In genomic region chr4:32939964-32940363, GRCm38 (mm10) we compare ENCODE assay signal across 14 mouse cellular contexts. TPM values are rescaled to one million over a fixed set of nuclear protein-coding genes. Genes with fewer than 3 reads are reported as not detected.
DNase-seq lines count a peak whose midpoint lies in the region; ATAC-seq and TF ChIP-seq lines count a peak whose summit lies in the region.
"Had no signal": no experiment of that assay in that cellular context is flagged by ENCODE, and none has a peak within 500 bp of the region (broad histone marks: within the 10 kb centered on the region; RNA-seq: fewer than 3 reads in every experiment).

No protein-coding gene starts in this region.

- peaks cover 13% of the 10 kb centered on the region for H3K4me1 ChIP-seq in kidney, embryonic 15.5 days
- H3K4me1 ChIP-seq in kidney, embryonic 14.5 days (ENCODE audit: control insufficient read depth, insufficient read depth, low read length): 0 out of 2 replicates have a peak, but pooled peaks cover 7% of the 10 kb centered on the region
- peaks cover 5% of the 10 kb centered on the region; the same call in 1 of the 2 replicates for H3K4me1 ChIP-seq in forebrain, embryonic 11.5 days (replicated peaks; ENCODE audit: control insufficient read depth, insufficient read depth, low read length)
- 0 out of 2 replicates have a peak, but pooled peaks cover 5% of the 10 kb centered on the region for H3K4me1 ChIP-seq in limb, embryonic 14.5 days (ENCODE audit: control insufficient read depth, insufficient read depth, low read length)
- no peaks in the 10 kb centered on the region for H3K4me1 ChIP-seq in cerebellum, adult 2 months (ENCODE audit: control insufficient read depth, insufficient read depth, low read length)
- H3K4me1 ChIP-seq: liver, embryonic 13.5 days had no signal

- peak; percentile 36 for DNase-seq in brain, adult 2 months (ENCODE audit: low read depth, low spot score)
- no peak for DNase-seq in forebrain, embryonic 11.5 days (ENCODE audit: low spot score)
- DNase-seq in limb, embryonic 14.5 days (ENCODE audit: low spot score): no peak
- no peak for DNase-seq in kidney, postnatal 36 days
- DNase-seq in cerebellum, adult 2 months: no peak
- DNase-seq: adrenal gland, postnatal 36 days; B cell, adult 2 months; liver, embryonic 13.5 days had no signal

- H3K4me2 ChIP-seq in kidney, embryonic 15.5 days: no peak overlapping the region
- H3K4me2 ChIP-seq in kidney, embryonic 14.5 days (replicated peaks; ENCODE audit: low read depth, low read length): no peak overlapping the region
- H3K4me2 ChIP-seq in forebrain, embryonic 11.5 days (ENCODE audit: low read depth, low read length, severe bottlenecking): no peak overlapping the region
- H3K4me2 ChIP-seq in limb, embryonic 14.5 days (replicated peaks; ENCODE audit: low read depth, low read length, severe bottlenecking): no peak overlapping the region
- H3K4me2 ChIP-seq: heart, embryonic 13.5 days; liver, embryonic 13.5 days; neural tube, embryonic 13.5 days had no signal

- no peak for TF ChIP-seq CTCF in cerebellum, adult 2 months (IDR thresholded peaks at IDR 0.05; ENCODE audit: borderline replicate concordance, insufficient read depth, low read depth, low read length)

- TF ChIP-seq POLR2A in limb, embryonic 14.5 days (IDR thresholded peaks at IDR 0.05; ENCODE audit: borderline replicate concordance, extremely low read depth, insufficient read depth, insufficient read length): no peak
- TF ChIP-seq POLR2A in cerebellum, adult 2 months (IDR thresholded peaks at IDR 0.05; ENCODE audit: borderline replicate concordance, insufficient read depth, low read length): no peak

- ATAC-seq in kidney, embryonic 15.5 days (replicated peaks; ENCODE audit: low FRiP score): no peak
- ATAC-seq in kidney, embryonic 14.5 days (ENCODE audit: low FRiP score, low TSS enrichment): no peak
- ATAC-seq in forebrain, embryonic 11.5 days (replicated peaks; ENCODE audit: low FRiP score): no peak
- no peak for ATAC-seq in limb, embryonic 14.5 days (ENCODE audit: low FRiP score, low read depth)
- ATAC-seq: intestine, postnatal 0 days; lung, postnatal 0 days had no signal

- 70% methylated on average over 5 of the region's 5 CpGs for WGBS in kidney, embryonic 15.5 days
- 77% methylated on average over 5 of the region's 5 CpGs for WGBS in kidney, embryonic 14.5 days
- WGBS in forebrain, embryonic 11.5 days: 49% methylated on average over 5 of the region's 5 CpGs
- WGBS in limb, embryonic 14.5 days: 43% methylated on average over 5 of the region's 5 CpGs
- 66% methylated on average over 5 of the region's 5 CpGs for WGBS in cerebellum, adult 2 months

- H3K4me3 ChIP-seq in kidney, embryonic 15.5 days (replicated peaks): no peak overlapping the region
- no peak overlapping the region for H3K4me3 ChIP-seq in kidney, embryonic 14.5 days (ENCODE audit: low read length)
- H3K4me3 ChIP-seq in forebrain, embryonic 11.5 days (ENCODE audit: low read depth, low read length): no peak overlapping the region
- no peak overlapping the region for H3K4me3 ChIP-seq in limb, embryonic 14.5 days (replicated peaks; ENCODE audit: low read length)
- no peak overlapping the region for H3K4me3 ChIP-seq in cerebellum, adult 2 months (replicated peaks; ENCODE audit: insufficient read depth, low read depth, low read length)
- H3K4me3 ChIP-seq: heart, embryonic 13.5 days; liver, embryonic 13.5 days; neural tube, embryonic 13.5 days had no signal

- H3K36me3 ChIP-seq in kidney, embryonic 15.5 days: no peaks in the 10 kb centered on the region
- no peaks in the 10 kb centered on the region for H3K36me3 ChIP-seq in kidney, embryonic 14.5 days (ENCODE audit: control insufficient read depth, insufficient read depth, low read length)
- H3K36me3 ChIP-seq in forebrain, embryonic 11.5 days (ENCODE audit: control insufficient read depth, insufficient read depth, low read length): no peaks in the 10 kb centered on the region
- H3K36me3 ChIP-seq in limb, embryonic 14.5 days (ENCODE audit: control insufficient read depth, insufficient read depth, low read length): no peaks in the 10 kb centered on the region
- H3K36me3 ChIP-seq: heart, embryonic 13.5 days; liver, embryonic 13.5 days; neural tube, embryonic 13.5 days had no signal

- no peaks in the 10 kb centered on the region for H3K27me3 ChIP-seq in kidney, embryonic 15.5 days
- H3K27me3 ChIP-seq in kidney, embryonic 14.5 days (ENCODE audit: control insufficient read depth, insufficient read depth, low read length): no peaks in the 10 kb centered on the region
- H3K27me3 ChIP-seq in forebrain, embryonic 11.5 days (ENCODE audit: control insufficient read depth, insufficient read depth, low read length): no peaks in the 10 kb centered on the region
- H3K27me3 ChIP-seq in limb, embryonic 14.5 days (ENCODE audit: control insufficient read depth, insufficient read depth, low read length): no peaks in the 10 kb centered on the region
- H3K27me3 ChIP-seq in cerebellum, adult 2 months (ENCODE audit: control insufficient read depth, insufficient read depth, low read length): no peaks in the 10 kb centered on the region
- H3K27me3 ChIP-seq: heart, embryonic 13.5 days; neural tube, embryonic 13.5 days had no signal

- H3K9ac ChIP-seq in kidney, embryonic 15.5 days: no peak overlapping the region
- no peak overlapping the region for H3K9ac ChIP-seq in kidney, embryonic 14.5 days (ENCODE audit: low read depth, low read length)
- H3K9ac ChIP-seq in forebrain, embryonic 11.5 days (ENCODE audit: low read length): no peak overlapping the region
- H3K9ac ChIP-seq in limb, embryonic 14.5 days (ENCODE audit: low read depth, low read length, severe bottlenecking): peak overlapping the region; percentile 25; the same call in 1 of the 2 replicates
- H3K9ac ChIP-seq: heart, embryonic 13.5 days; liver, embryonic 13.5 days; neural tube, embryonic 13.5 days had no signal

- H3K9me3 ChIP-seq in kidney, embryonic 15.5 days (replicated peaks): no peaks in the 10 kb centered on the region
- no peaks in the 10 kb centered on the region for H3K9me3 ChIP-seq in kidney, embryonic 14.5 days (ENCODE audit: control insufficient read depth, low read length)
- H3K9me3 ChIP-seq in forebrain, embryonic 11.5 days (ENCODE audit: control insufficient read depth, low read length): no peaks in the 10 kb centered on the region
- no peaks in the 10 kb centered on the region for H3K9me3 ChIP-seq in limb, embryonic 14.5 days (ENCODE audit: control insufficient read depth, low read length)
- H3K9me3 ChIP-seq: heart, embryonic 13.5 days; liver, embryonic 13.5 days; neural tube, embryonic 13.5 days had no signal

- 0 out of 2 replicates have a peak overlapping the region, but pooled peaks have one; percentile 7 for H3K27ac ChIP-seq in kidney, embryonic 15.5 days
- H3K27ac ChIP-seq in kidney, embryonic 14.5 days (ENCODE audit: low read depth, low read length): no peak overlapping the region
- peak overlapping the region; percentile 31; the same call in 1 of the 2 replicates for H3K27ac ChIP-seq in forebrain, embryonic 11.5 days (ENCODE audit: low read depth, low read length)
- H3K27ac ChIP-seq in limb, embryonic 14.5 days (replicated peaks; ENCODE audit: low read depth, low read length): no peak overlapping the region
- H3K27ac ChIP-seq in cerebellum, adult 2 months (ENCODE audit: insufficient read depth, low read length): no peak overlapping the region
- H3K27ac ChIP-seq: heart, embryonic 13.5 days; liver, embryonic 13.5 days; neural tube, embryonic 13.5 days had no signal

RNA-seq across cellular contexts. Expression of gene Ankrd6, which starts 10.7 kb away (rescaled TPM):
- 12.1 and 13.1 TPM in 2 replicates for polyA plus RNA-seq in kidney, embryonic 15.5 days (2015; fragmentation: Nextera tagmentation; extraction: Ambion mirVana)
- 7.1 and 14.3 TPM in 2 replicates for polyA plus RNA-seq in kidney, embryonic 14.5 days (2014; fragmentation: Nextera tagmentation; extraction: Ambion mirVana)
- 16.2 and 16.8 TPM in 2 replicates for polyA plus RNA-seq in forebrain, embryonic 11.5 days (2014; fragmentation: Nextera tagmentation; extraction: Ambion mirVana)
- 4.9 TPM in 2 replicates for polyA plus RNA-seq in limb, embryonic 14.5 days (2012; rRNA removed)
- polyA plus RNA-seq in limb, embryonic 14.5 days (2014; fragmentation: Nextera tagmentation; extraction: Ambion mirVana): 10.9 and 13.5 TPM in 2 replicates
- polyA plus RNA-seq in cerebellum, adult 2 months (2012; rRNA removed): 7.7 and 9.4 TPM in 2 replicates

RNA-seq across cellular contexts. Expression of gene Rragd, which starts 42.9 kb away (rescaled TPM):
- 17.6 and 21.1 TPM in 2 replicates for polyA plus RNA-seq in kidney, embryonic 15.5 days (2015; fragmentation: Nextera tagmentation; extraction: Ambion mirVana)
- polyA plus RNA-seq in kidney, embryonic 14.5 days (2014; fragmentation: Nextera tagmentation; extraction: Ambion mirVana): 14.5 and 21.1 TPM in 2 replicates
- polyA plus RNA-seq in forebrain, embryonic 11.5 days (2014; fragmentation: Nextera tagmentation; extraction: Ambion mirVana): 28.2 and 30.2 TPM in 2 replicates
- polyA plus RNA-seq in limb, embryonic 14.5 days (2012; rRNA removed): 11.8 and 12.3 TPM in 2 replicates
- 13.1 and 15.0 TPM in 2 replicates for polyA plus RNA-seq in limb, embryonic 14.5 days (2014; fragmentation: Nextera tagmentation; extraction: Ambion mirVana)
- 45.4 and 51.7 TPM in 2 replicates for polyA plus RNA-seq in cerebellum, adult 2 months (2012; rRNA removed)

Comparison
In these comparisons a context has a peak if more than half of its experiments do, and no peak if none do; other contexts are left out.
1. H3K27ac ChIP-seq: peak in kidney, embryonic 15.5 days (single experiment) and forebrain, embryonic 11.5 days (single experiment); none in kidney, embryonic 14.5 days (single experiment), limb, embryonic 14.5 days (single experiment) and cerebellum, adult 2 months (single experiment).